Mouse (Mus musculus) bone marrow macrophage, adult 2 months (primary cell): ENCODE data around the gene Ccar1.

Source experiments
- CTCF ChIP-seq: IDR thresholded peaks from 2 replicates; pipeline ENCODE4 v1.5.1; 2012; ENCODE audit warnings: low read depth, mild to moderate bottlenecking, low read length, moderate library complexity
- POLR2A ChIP-seq: IDR thresholded peaks from 2 replicates; pipeline ENCODE4 v1.6.1; 2012; ENCODE audit warnings: mild to moderate bottlenecking, low read depth, low read length, borderline replicate concordance

DNA sequence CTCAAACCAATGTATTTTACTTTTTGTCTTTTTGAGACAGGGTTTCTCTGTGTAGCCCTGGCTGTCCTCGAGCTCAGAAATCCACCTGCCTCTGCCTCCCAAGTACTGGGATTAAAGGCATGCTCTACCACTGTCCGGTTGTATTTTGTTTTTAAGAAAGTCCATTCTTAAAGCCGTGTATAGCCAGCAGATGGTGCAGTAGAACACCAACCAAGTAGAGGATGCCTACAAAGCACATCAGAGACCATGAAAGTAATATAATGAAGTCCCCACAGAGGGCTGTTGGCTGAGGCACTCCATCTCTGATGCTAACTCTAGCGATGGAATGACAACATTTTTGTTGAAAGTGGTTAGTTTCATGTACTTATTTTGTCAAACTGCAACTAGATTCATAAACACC, 17.9 kb upstream of the Ccar1 start:
- no peak for TF ChIP-seq CTCF
- no peak for TF ChIP-seq POLR2A
